Mouse (Mus musculus): ENCODE results near the gene Sft2d1. TPM values are rescaled to one million over a fixed set of nuclear protein-coding genes. Genes with fewer than 3 reads are reported as not detected.
A peak's percentile ranks its signal among the peaks of the same experiment; 100 is the strongest.

Sft2d1 gene
- total RNA-seq, 2 experiments from 2014 or later: 63.7 to 64.0 TPM

- intact Hi-C loops (cut with DNase I): no loop called here
- no peak for DNase-seq (ENCODE audit: extremely low spot score in 1 of 2, low spot score in 2 of 2)
Observed at GRCm38 (mm10) chr17:8347765-8348285, 36.9 kb downstream of the Sft2d1 start.

GRCm38 (mm10) chr17:8348941-8349340 lies 38.0 kb downstream of the Sft2d1 start:
- DNase-seq (ENCODE audit: extremely low spot score in 1 of 2, low spot score in 2 of 2): no peak
- intact Hi-C loops (cut with DNase I): no loop called here

- intact Hi-C loops (cut with DNase I): no loop called here
- DNase-seq (ENCODE audit: extremely low spot score in 1 of 2, low spot score in 2 of 2): no peak
Observed at GRCm38 (mm10) chr17:8351088-8351487, 40.2 kb downstream of the Sft2d1 start.

- intact Hi-C loops (cut with DNase I): no loop called here
- no peak for DNase-seq (ENCODE audit: extremely low spot score in 1 of 2, low spot score in 2 of 2)
Observed at GRCm38 (mm10) chr17:8355692-8356091, 44.8 kb downstream of the Sft2d1 start, which contains the start of gene T2. Gene T2, plus strand, starts transcription at chr17:8355992.

- no peak for DNase-seq (ENCODE audit: extremely low spot score in 1 of 2, low spot score in 2 of 2)
- intact Hi-C loops (cut with DNase I): no loop called here
Observed at GRCm38 (mm10) chr17:8357498-8357897, 46.6 kb downstream of the Sft2d1 start.

- no peak for DNase-seq (ENCODE audit: extremely low spot score in 1 of 2, low spot score in 2 of 2)
- intact Hi-C loops (cut with DNase I): no loop called here
Observed at GRCm38 (mm10) chr17:8360876-8361275, 50.0 kb downstream of the Sft2d1 start.

- DNase-seq (ENCODE audit: extremely low spot score in 1 of 2, low spot score in 2 of 2): no peak
- intact Hi-C loops (cut with DNase I): no loop called here
Observed at GRCm38 (mm10) chr17:8361281-8362103, 50.6 kb downstream of the Sft2d1 start.

- DNase-seq (ENCODE audit: extremely low spot score in 1 of 2, low spot score in 2 of 2): peak in 1 of 2 experiments; percentile 71
- intact Hi-C loops (cut with DNase I): no loop called here
Observed at GRCm38 (mm10) chr17:8367514-8368480, 56.9 kb downstream of the Sft2d1 start.

- peak in 1 of 2 experiments; percentile 85 for DNase-seq (ENCODE audit: extremely low spot score in 1 of 2, low spot score in 2 of 2)
- intact Hi-C loops (cut with DNase I): no loop called here
Observed at GRCm38 (mm10) chr17:8368570-8368969, 57.7 kb downstream of the Sft2d1 start.

GRCm38 (mm10) chr17:8369171-8369570 lies 58.3 kb downstream of the Sft2d1 start:
- no peak for DNase-seq (ENCODE audit: extremely low spot score in 1 of 2, low spot score in 2 of 2)
- intact Hi-C loops (cut with DNase I): no loop called here

GRCm38 (mm10) chr17:8370634-8371229 lies 59.8 kb downstream of the Sft2d1 start:
- intact Hi-C loops (cut with DNase I): loop anchor here (10.0 kb wide), 1 partner anchor 106 kb away; no protein-coding TSS in a partner anchor
- peak in 1 of 2 experiments; percentile 61 for DNase-seq (ENCODE audit: extremely low spot score in 1 of 2, low spot score in 2 of 2)

GRCm38 (mm10) chr17:8371834-8372233 lies 60.9 kb downstream of the Sft2d1 start:
- DNase-seq (ENCODE audit: extremely low spot score in 1 of 2, low spot score in 2 of 2): peak; percentile 84 to 92
- intact Hi-C loops (cut with DNase I): loop anchor here (2.0 to 10.0 kb wide), 2 partner anchors 59 to 107 kb away; no protein-coding TSS in a partner anchor

- DNase-seq (ENCODE audit: extremely low spot score in 1 of 2, low spot score in 2 of 2): peak; percentile 81 to 85
- intact Hi-C loops (cut with DNase I): loop anchor here (2.0 to 10.0 kb wide), 2 partner anchors 60 to 108 kb away; no protein-coding TSS in a partner anchor
Observed at GRCm38 (mm10) chr17:8372286-8373046, 61.6 kb downstream of the Sft2d1 start.

Other genes with a start within 250 kb of the Sft2d1 start
- under 1 TPM; 0.18 to 0.28 TPM for gene Gm49673, start 163.3 kb upstream of the Sft2d1 start, total RNA-seq (2021)
- 1 to 10 TPM; 4.9 to 7.2 TPM for gene Rnaset2a, start 163.0 kb upstream of the Sft2d1 start, total RNA-seq (2021)
- gene Fgfr1op, start 145.6 kb upstream of the Sft2d1 start, total RNA-seq (2021): 10 to 100 TPM; 19.8 to 20.8 TPM
- not detected for gene Ccr6, start 75.1 kb upstream of the Sft2d1 start, total RNA-seq (2021)
- gene Mpc1, start 28.2 kb upstream of the Sft2d1 start, total RNA-seq (2021): 100 to 1,000 TPM; 193 to 201 TPM
- gene Prr18, start 26.4 kb downstream of the Sft2d1 start, total RNA-seq (2021): 10 to 100 TPM; 10.1 to 10.8 TPM
- under 1 TPM in 1 of 2 experiments, not detected in 1; 0.47 TPM for gene T2, start 44.9 kb downstream of the Sft2d1 start, total RNA-seq (2021)
- gene T, start 123.3 kb downstream of the Sft2d1 start, total RNA-seq (2021): under 1 TPM in 1 of 2 experiments, not detected in 1; 0.51 TPM
- 10 to 100 TPM; 59.0 to 83.7 TPM for gene Pde10a, start 214.3 kb downstream of the Sft2d1 start, total RNA-seq (2021)

All from left cerebral cortex, postnatal 10 days (tissue).